Mouse (Mus musculus) fat pad, adult 2 months (tissue): ENCODE measurements around the gene Fam207a.

Source experiments
- DNase-seq: peaks from one replicate; pipeline ENCODE4 v3.0.0-alpha.2; 2011; ENCODE audit warnings: low read depth, low spot score; ENCODE audit errors: extremely low read depth

The Fam207a gene

DNA sequence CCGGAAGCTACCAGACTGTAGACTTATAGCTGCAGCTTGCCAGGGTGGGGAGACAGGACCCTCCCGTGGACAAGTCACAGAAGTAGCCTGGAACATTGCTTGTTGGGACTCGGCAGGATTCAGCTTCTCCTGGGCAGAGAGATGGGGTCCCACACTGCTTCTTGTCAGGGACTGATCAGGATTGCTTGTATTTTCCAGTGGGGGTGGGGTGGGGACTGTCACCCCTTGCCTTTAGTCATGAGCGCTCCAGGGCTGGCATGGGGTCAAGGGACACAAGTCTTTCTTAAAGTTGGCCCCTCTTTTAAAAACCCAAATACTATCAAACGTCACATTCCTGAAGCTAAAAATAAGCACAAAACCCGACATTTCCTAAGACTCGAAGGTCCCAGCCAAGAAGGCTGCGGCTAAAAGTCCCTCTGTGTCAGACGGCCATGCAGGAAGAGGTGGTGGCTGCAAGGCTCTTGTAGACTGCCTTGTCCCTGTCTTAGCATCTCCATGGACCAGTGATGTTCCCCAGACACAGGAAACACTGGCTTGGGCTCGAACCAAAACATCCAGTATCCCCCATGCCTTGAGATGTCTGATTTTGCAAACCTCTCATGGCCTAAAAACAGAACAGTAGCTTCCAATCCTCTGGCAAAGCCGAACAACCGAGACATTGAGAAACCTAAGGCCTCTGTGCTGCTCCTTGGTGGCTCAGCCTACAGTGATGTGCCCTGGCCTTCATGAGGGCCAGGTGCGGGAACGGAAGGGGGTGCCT, 60.2 kb downstream of the Fam207a start:
- no peak for DNase-seq

DNA sequence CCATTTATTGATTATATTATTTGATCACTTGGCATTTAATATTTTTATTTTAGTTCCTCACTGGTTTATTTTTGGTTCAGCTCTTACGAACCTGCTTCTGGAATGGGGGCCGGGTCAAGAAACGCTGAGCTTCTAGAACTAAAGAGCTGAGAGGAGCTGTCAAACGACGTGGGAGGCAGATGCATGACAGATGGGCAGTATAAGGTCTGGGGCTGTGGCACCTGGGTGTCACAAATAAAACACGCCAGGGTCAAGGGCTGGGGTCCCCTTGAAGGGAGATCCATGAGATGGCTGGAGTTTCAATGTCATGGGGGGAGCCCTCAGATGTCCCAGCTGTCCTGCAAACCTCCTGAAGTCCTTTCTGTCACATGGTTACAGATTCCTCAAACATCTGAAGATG, 60.8 kb downstream of the Fam207a start:
- DNase-seq, result no peak

DNA sequence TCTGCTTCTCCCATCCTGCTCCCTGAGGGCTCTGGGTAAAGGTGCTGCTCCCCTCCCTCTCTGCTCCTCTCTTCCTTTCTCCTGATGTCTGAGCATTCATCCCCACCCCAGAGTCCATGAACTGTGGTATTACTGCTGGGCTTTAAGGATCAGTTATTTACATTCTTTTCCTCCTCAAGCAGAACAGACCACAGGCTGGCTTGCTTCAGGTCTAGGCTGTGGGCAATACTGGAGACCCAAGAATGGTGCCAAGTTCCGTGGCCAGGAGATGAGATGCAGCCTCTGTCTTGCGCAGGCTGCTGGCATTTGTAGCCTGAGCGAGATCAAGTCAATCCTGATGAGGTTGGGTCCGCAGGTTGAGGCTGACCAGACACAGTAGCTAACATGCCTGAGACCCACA, 63.8 kb downstream of the Fam207a start:
- DNase-seq, result no peak

DNA sequence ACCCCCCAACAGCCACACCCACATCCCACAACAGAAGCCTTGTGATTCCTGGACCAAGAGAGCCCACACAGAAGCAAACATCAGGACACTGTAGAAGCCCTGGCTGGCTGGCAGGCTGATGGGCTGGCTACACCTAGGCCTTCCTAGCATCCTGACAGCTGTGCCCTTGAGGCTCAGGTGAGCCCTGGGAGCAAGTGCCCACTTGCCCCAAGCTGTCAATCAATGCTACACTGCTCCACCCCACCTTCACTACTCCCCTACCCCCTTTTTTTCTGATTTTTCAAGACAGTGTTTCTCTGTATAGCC, 65.5 kb downstream of the Fam207a start:
- DNase-seq, result no peak

DNA sequence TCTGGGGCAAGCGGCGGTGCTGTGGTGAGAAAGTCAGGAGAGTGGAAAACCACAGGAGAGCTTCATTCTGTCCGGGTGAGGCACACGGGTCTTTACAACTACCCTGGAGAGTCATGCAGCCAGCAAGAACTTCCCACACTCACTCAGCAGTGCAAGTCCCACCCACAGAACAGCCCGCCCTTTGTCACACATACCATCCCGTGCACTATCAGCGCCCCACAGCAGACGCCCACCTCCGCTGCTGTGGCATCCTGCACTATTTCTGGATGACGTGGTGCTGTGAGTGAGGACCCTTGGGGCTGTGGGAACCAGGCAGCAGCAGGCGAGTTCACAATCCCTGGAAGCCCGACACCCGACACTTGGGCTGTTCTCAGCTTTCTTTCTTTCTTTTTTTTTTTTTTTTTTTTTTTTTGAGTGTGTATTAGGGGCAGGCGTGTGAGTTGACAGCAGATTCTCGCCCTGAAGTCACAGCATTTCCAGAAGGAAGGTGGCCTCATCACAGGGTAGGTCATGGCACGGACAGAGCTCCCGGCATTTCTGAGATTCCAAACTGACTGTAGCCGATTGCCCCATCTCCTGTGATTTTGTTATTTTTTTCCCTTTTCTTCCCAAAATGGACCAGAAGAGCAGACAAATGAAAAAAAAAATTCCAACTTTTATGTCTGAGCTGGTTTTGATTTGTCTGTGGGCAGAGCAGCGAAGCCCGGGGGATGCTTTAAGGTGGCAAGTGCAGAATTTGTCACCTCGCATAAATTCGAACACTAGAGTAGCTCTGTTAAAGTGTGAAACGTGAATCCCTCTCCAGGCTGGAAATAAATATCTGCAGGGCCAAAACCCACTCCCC, 66.0 kb downstream of the Fam207a start:
- DNase-seq, result no peak

DNA sequence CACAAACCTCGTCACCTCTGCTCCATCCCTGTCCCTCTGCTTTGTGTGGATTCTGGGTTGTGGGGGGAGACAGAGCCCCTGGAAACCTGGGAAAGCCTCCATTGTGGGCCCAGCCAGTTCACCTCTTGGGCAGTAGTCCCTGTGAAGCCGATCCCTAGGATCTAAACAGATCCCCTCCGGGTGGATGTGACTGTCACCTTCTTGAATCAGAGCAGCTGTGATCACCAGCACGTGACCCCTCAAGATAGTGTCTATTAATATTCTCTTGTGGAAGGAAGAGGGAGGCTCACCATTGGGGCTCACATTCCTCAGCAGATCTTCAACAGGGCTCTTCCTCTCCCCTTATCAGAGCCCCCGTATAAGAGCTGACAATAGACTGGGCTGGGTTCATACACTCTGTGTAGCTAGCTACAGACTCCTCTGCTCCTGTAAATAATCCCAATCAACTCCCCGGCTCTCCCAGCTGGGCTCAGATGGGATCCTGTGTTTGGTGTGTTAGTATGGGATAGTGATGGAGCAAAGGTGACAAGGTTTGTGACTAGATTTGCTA, 66.8 kb downstream of the Fam207a start:
- no peak for DNase-seq

DNA sequence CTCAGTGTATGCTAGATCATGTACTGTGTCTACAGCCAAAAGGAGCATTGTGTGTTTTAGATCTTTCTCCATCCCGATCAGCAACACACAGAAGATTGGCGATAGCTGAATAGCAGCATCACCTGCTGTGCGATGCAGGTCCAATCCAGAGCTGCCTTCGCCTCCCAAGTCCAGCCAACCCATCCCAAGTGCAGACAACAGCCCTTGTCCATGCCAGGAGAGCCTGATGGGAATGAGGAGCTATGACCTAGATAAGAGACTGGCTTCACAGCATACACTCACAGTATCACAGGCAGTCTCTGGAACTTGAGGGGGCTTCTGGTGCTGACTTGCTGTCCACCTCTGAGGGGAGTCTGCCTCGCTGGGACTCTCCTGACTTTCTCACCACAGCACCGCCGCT, 67.4 kb downstream of the Fam207a start:
- DNase-seq, result no peak

DNA sequence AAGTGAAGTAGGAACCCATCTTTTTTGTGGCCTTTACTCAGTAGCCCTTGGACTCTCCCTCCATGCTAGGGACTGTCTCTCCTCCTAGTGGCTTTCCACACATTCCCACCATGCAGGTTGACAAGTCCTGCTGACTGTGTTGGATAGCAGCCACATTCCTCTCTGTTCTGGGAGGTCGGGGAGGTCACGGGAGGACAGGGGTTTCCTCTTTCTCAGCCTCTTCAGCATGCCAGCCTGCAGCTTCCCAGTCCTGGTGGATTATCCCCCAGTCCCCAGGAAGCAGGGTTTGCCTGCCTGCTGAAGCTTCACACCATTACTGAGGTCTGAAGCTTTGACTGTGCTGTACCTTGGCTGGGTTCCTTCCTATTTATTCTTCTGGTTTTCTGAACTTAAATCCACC, 67.8 kb downstream of the Fam207a start:
- DNase-seq, result no peak

DNA sequence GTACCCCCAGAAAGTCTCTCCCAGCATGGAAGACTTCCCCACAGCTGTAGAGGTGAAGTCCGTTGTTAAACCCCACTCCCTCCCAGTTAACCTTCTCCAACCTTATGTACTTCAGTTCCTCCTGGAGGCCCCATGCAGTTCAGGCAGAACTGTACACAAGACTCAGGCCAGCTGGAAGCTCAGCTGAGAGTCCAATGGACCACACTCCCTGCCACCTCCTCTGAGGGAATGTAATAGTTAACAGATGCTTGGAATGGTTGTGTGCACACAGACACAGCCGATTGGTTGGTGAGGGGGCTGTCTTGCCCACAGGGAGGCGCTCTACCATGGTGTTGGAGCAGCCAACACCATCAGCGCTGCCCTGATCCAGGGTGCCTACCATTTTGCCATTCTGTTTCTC, 73.3 kb downstream of the Fam207a start:
- no peak for DNase-seq

DNA sequence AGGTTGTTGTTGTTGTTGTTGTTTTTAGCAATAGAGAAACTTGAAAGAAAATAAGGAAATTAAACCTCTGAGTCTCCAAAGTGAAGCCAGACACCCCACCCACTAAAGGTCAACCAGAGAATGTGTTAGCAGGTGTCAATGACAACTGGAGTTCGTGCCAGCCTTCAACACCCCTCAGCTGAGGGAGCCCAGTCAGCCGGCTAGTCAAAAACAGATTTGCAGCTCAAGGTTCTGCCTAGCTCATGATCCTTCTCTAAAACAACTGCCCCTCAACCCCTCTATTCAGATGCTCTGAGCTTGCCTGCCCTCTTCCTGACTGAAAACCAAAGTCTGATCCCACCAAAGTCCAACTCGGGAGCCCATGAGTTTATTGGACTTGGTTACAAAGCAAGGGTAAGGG, 73.8 kb downstream of the Fam207a start:
- no peak for DNase-seq

DNA sequence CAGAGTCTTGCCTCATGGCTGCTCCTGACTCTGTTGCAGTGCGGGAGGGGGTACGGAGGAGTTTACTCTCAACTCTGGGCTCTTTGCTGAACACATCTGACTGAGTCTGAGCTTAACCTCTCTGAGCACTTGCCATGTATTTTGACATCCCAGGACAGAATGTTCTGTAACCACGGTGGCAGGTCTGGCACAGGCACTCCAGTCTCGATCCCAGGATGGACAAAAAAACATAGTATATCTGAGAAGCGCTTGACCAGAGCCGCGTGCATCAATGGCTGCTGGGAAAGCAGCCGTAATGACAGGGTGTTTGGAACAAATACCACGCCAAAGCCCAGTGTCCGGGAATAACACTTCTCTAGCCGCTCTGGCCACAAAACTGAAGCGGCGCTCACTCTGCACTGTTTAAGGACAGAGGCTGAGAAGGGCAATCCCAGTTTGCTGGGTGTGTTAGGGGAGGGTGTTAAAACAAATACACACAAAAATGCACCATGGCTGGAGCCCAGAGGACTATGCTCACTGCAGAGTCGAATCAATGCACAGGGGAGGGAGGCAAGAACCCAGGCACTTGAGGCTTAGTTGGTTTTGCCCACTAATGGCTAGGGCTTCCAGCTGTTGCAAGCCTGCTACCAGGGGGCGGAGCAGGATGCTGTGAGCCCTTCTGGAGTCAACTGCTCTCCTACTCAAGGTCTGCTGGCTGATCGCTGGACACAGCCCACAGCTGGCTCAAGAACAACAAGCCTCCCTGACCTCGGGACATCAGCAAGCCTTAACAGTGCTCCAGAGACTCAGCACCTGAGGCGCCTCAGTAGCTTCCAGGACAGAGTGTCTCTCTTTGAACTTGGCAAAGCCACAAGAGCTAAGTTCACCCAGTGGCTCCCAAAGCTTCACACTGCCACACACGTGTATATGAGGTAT, 74.5 kb downstream of the Fam207a start:
- peak; percentile 68 for DNase-seq

DNA sequence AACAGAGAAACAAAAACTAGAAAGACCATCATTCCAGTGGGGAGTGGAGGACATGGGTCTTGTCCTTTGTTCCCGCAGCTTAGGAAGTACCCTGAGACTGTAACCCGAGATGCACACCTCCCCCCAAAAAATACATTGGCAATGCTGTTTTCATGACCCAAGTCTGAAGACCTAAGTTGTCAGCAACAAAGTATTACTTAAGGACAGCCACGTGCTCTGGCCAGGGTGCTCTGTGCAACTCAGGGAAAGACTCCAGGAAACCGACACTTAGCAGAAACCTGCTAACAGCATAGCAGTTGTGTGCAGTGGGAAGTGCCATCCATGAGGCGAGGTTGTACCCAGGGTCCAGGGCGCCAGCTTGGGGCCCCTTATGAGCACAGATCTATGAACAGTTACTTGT, 75.3 kb downstream of the Fam207a start:
- DNase-seq, result no peak

DNA sequence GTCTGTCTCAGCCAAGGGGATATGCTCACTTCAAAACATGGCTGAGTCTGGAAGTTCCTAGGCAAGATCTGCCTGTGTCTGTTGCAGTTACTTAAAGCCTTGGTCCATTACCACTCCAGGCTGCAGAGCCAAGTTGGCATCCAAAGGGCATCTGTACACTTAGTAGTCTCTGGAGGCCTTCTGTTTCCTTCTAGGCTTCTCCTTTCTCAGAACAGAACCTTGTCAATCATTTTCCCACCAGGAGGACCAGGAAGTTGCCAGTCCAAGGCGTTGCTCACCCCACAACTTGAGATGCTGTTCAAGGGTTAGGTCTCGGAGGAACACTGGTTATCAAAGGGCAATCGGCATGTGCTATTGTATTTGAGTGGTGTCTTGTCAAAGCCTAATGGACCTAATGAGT, 76.6 kb downstream of the Fam207a start:
- no peak for DNase-seq

DNA sequence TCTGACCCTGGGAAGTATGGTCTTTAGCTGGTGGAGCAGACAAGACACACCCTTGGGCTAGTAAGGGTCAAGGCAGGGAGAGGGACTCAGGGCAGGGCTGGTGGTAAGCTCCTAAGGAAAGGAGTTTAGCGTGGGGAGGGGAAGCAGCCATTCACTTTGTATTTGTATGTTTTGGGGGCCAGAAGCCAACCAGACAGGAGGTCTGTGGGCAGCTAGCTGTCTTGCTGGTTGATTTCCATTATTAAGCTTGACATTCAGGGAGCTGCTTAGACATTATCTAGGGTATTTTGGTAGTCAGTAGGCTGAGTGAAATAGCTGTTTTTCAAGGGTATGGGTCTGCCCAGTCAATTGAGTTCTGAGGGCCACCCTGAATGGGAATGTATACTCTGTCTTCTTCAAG, 77.6 kb downstream of the Fam207a start:
- no peak for DNase-seq
